Mouse (Mus musculus) E14TG2a.4 (cell line): ENCODE measurements around the gene Fam229b.
A peak's percentile ranks its signal among the peaks of the same experiment; 100 is the strongest.

Experiments used
- CTCF ChIP-seq: conservative IDR thresholded peaks from 2 replicates; pipeline ENCODE4 v1.5.1; 2014; ENCODE audit warnings: low read length
- POU5F1 ChIP-seq: IDR thresholded peaks from 2 replicates; pipeline ENCODE4 v1.6.1; 2014; ENCODE audit warnings: low read length, borderline replicate concordance

DNA sequence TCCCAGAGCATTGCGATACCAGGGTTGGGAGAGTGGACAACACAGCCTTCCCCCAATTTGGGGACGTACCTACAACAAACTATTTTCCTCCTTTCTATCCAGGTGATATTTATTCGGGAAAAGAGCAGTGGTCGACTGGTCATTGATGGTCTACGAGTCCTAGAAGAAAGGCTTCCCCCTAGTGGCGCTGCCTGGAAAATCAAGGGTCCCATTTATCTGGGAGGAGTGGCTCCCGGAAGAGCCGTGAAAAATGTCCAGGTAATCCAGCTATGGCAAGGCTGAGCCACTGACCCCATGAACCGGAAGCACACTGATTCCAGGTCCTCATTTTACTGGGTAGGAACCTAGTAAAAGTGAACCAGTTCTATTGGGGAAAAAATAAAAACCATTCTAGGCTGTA, 36.7 kb downstream of the Fam229b start:
- TF ChIP-seq POU5F1, result no peak
- TF ChIP-seq CTCF, result peak; percentile 74
